Mouse (Mus musculus) urinary bladder, postnatal 4 days (tissue): ENCODE data around the gene Olfr781.
"Not testable (repeated sequence)": the region's sequence is repeated elsewhere in the genome, so short reads cannot be mapped to it uniquely, and the experiment has no call there.

Source experiments
- DNase-seq, 2 experiments: peaks; one replicate each; pipeline ENCODE4 v3.0.0; 2021 to 2022; ENCODE audit warnings: low spot score in 2 of 2

Olfr781 gene

GRCm38 (mm10) chr10:129328554-129328953 is at the start of gene Olfr781:
TSS of gene Olfr781 (plus strand) at chr10:129328854.
- DNase-seq, result no peak

- not testable (repeated sequence) for DNase-seq
Measured at GRCm38 (mm10) chr10:129312973-129313372, 15.7 kb upstream of the Olfr781 start.

- not testable (repeated sequence) for DNase-seq
Measured at GRCm38 (mm10) chr10:129313521-129313920, 15.1 kb upstream of the Olfr781 start.

GRCm38 (mm10) chr10:129317817-129318216 is 10.8 kb upstream of the Olfr781 start, which contains the start of gene Olfr780:
TSS of gene Olfr780 (plus strand) at chr10:129318117.
- DNase-seq, result no peak

GRCm38 (mm10) chr10:129348550-129348949 is 19.9 kb downstream of the Olfr781 start, which contains the start of gene Olfr782:
TSS of gene Olfr782 (plus strand) at chr10:129348850.
- DNase-seq, result no peak

GRCm38 (mm10) chr10:129352475-129352874 is 23.8 kb downstream of the Olfr781 start:
- not testable (repeated sequence) for DNase-seq

- DNase-seq, result not testable (repeated sequence)
Measured at GRCm38 (mm10) chr10:129356496-129356895, 27.8 kb downstream of the Olfr781 start.

- no peak for DNase-seq
Measured at GRCm38 (mm10) chr10:129357307-129357706, 28.7 kb downstream of the Olfr781 start.

- not testable (repeated sequence) for DNase-seq
Measured at GRCm38 (mm10) chr10:129374051-129374450, 45.4 kb downstream of the Olfr781 start.
